8 mouse cellular contexts compared by ENCODE assay signal in genomic region chr5:69340102-69340918, GRCm38 (mm10). TPM values are rescaled to one million over a fixed set of nuclear protein-coding genes. Genes with fewer than 3 reads are reported as not detected.
DNase-seq lines count a peak whose midpoint lies in the region; ATAC-seq and TF ChIP-seq lines count a peak whose summit lies in the region.

No protein-coding gene starts in this region.

- H3K27me3 ChIP-seq in liver, embryonic 11.5 days (replicated peaks; ENCODE audit: control insufficient read depth, insufficient read depth, low read length), result peaks cover 30% of the 10 kb centered on the region
- peaks cover 40% of the 10 kb centered on the region for H3K27me3 ChIP-seq in embryonic facial prominence, embryonic 10.5 days (replicated peaks; ENCODE audit: low read depth, poor library complexity, severe bottlenecking)
- peaks cover 13% of the 10 kb centered on the region; the same call in 1 of the 2 replicates for H3K27me3 ChIP-seq in heart, embryonic 14.5 days (ENCODE audit: control insufficient read depth, insufficient read depth, low read length)
- H3K27me3 ChIP-seq in kidney, embryonic 16.5 days (ENCODE audit: insufficient read depth, low read length), result peaks cover 25% of the 10 kb centered on the region
- H3K27me3 ChIP-seq in limb, embryonic 14.5 days (ENCODE audit: control insufficient read depth, insufficient read depth, low read length), result peaks cover 13% of the 10 kb centered on the region; the same call in 1 of the 2 replicates
- peaks cover 11% of the 10 kb centered on the region; the same call in 1 of the 2 replicates for H3K27me3 ChIP-seq in neural tube, embryonic 11.5 days (ENCODE audit: control insufficient read depth, insufficient read depth, low read length)

- peak overlapping the region; percentile 47 for H3K4me3 ChIP-seq in liver, embryonic 11.5 days (ENCODE audit: low read depth, low read length)
- H3K4me3 ChIP-seq in embryonic facial prominence, embryonic 10.5 days, result peak overlapping the region; percentile 68
- H3K4me3 ChIP-seq in heart, embryonic 14.5 days (ENCODE audit: control insufficient read depth in 1 of 2, insufficient read depth in 1 of 2, low read depth in 1 of 2, low read length in 2 of 2), result peak overlapping the region; percentile 45 to 56
- H3K4me3 ChIP-seq in kidney, embryonic 16.5 days (ENCODE audit: low read length), result peak overlapping the region; percentile 58
- H3K4me3 ChIP-seq in limb, embryonic 14.5 days (replicated peaks; ENCODE audit: low read length), result peak overlapping the region; percentile 57
- H3K4me3 ChIP-seq in neural tube, embryonic 11.5 days (ENCODE audit: low read depth, low read length), result peak overlapping the region; percentile 58

- 1% methylated on average over 44 of the region's 44 CpGs for WGBS in liver, embryonic 11.5 days
- WGBS in embryonic facial prominence, embryonic 10.5 days, result under 1% methylated on average over 44 of the region's 44 CpGs
- WGBS in heart, embryonic 14.5 days, result 1% methylated on average over 44 of the region's 44 CpGs
- WGBS in kidney, embryonic 16.5 days, result under 1% methylated on average over 44 of the region's 44 CpGs
- 2% methylated on average over 43 of the region's 44 CpGs for WGBS in limb, embryonic 14.5 days
- 2% methylated on average over 44 of the region's 44 CpGs for WGBS in neural tube, embryonic 11.5 days

- 0 out of 2 replicates have a peak, but pooled peaks have one; percentile 24 for ATAC-seq in liver, embryonic 11.5 days (replicated peaks; ENCODE audit: low FRiP score)
- no peak for ATAC-seq in heart, embryonic 14.5 days (ENCODE audit: insufficient number of reproducible peaks, insufficient read depth, low FRiP score, low read depth)
- ATAC-seq in kidney, embryonic 16.5 days (ENCODE audit: low FRiP score, low TSS enrichment), result peak; percentile 40
- ATAC-seq in limb, embryonic 14.5 days (ENCODE audit: low FRiP score, low read depth), result peak; percentile 11; the same call in 1 of the 2 replicates
- peak; percentile 38 for ATAC-seq in neural tube, embryonic 11.5 days (ENCODE audit: insufficient read depth, low FRiP score, low TSS enrichment)
- ATAC-seq in megakaryocyte-erythroid progenitor cell, adult 5-6 weeks (replicated peaks; ENCODE audit: low FRiP score, low TSS enrichment, poor library complexity, severe bottlenecking), result no peak

- H3K9me3 ChIP-seq in liver, embryonic 11.5 days (ENCODE audit: control insufficient read depth, low read length), result no peaks in the 10 kb centered on the region
- H3K9me3 ChIP-seq in embryonic facial prominence, embryonic 10.5 days, result no peaks in the 10 kb centered on the region
- H3K9me3 ChIP-seq in heart, embryonic 14.5 days (ENCODE audit: control insufficient read depth, low read length), result no peaks in the 10 kb centered on the region
- no peaks in the 10 kb centered on the region for H3K9me3 ChIP-seq in kidney, embryonic 16.5 days (ENCODE audit: low read length)
- no peaks in the 10 kb centered on the region for H3K9me3 ChIP-seq in limb, embryonic 14.5 days (ENCODE audit: control insufficient read depth, low read length)
- H3K9me3 ChIP-seq in neural tube, embryonic 11.5 days (ENCODE audit: control insufficient read depth, low read length), result no peaks in the 10 kb centered on the region

- H3K9ac ChIP-seq in liver, embryonic 11.5 days (ENCODE audit: low read depth, low read length), result no peak overlapping the region
- H3K9ac ChIP-seq in heart, embryonic 14.5 days (ENCODE audit: low read length), result peak overlapping the region; percentile 44
- 0 out of 2 replicates have a peak overlapping the region, but pooled peaks have one; percentile 34 for H3K9ac ChIP-seq in kidney, embryonic 16.5 days (replicated peaks; ENCODE audit: low read length)
- H3K9ac ChIP-seq in limb, embryonic 14.5 days (ENCODE audit: low read depth, low read length, severe bottlenecking), result peak overlapping the region; percentile 60
- H3K9ac ChIP-seq in neural tube, embryonic 11.5 days (ENCODE audit: low read length), result peak overlapping the region; percentile 47

- DNase-seq in liver, embryonic 11.5 days (ENCODE audit: low spot score), result peak; percentile 37
- DNase-seq in liver, result no peak
- peak; percentile 57 for DNase-seq in embryonic facial prominence, embryonic 10.5 days (ENCODE audit: low spot score)
- DNase-seq in limb, embryonic 14.5 days (ENCODE audit: low spot score), result peak; percentile 5
- DNase-seq in neural tube, embryonic 11.5 days (ENCODE audit: low spot score), result peak; percentile 72

- TF ChIP-seq POLR2A in limb, embryonic 14.5 days (IDR thresholded peaks at IDR 0.05; ENCODE audit: borderline replicate concordance, extremely low read depth, insufficient read depth, insufficient read length), result no peak

- H3K27ac ChIP-seq in liver, embryonic 11.5 days (ENCODE audit: low read depth, low read length), result no peak overlapping the region
- H3K27ac ChIP-seq in embryonic facial prominence, embryonic 10.5 days (replicated peaks), result peak overlapping the region; percentile 51; the same call in 1 of the 2 replicates
- no peak overlapping the region for H3K27ac ChIP-seq in heart, embryonic 14.5 days (replicated peaks in 1 of 2; ENCODE audit: control insufficient read depth in 1 of 2, insufficient read depth in 1 of 2, low read depth in 2 of 2, low read length in 2 of 2)
- no peak overlapping the region for H3K27ac ChIP-seq in kidney, embryonic 16.5 days (ENCODE audit: low read length)
- no peak overlapping the region for H3K27ac ChIP-seq in limb, embryonic 14.5 days (replicated peaks; ENCODE audit: low read depth, low read length)
- H3K27ac ChIP-seq in neural tube, embryonic 11.5 days (ENCODE audit: low read depth, low read length), result no peak overlapping the region; the same call in 1 of the 2 replicates

- H3K4me1 ChIP-seq in liver, embryonic 11.5 days (replicated peaks; ENCODE audit: control insufficient read depth, insufficient read depth, low read length), result no peaks in the 10 kb centered on the region
- H3K4me1 ChIP-seq in embryonic facial prominence, embryonic 10.5 days, result peaks cover 22% of the 10 kb centered on the region
- H3K4me1 ChIP-seq in heart, embryonic 14.5 days (ENCODE audit: control insufficient read depth in 2 of 2, insufficient read depth in 2 of 2, low read length in 2 of 2), result peaks cover 3 to 7% of the 10 kb centered on the region in 2 experiments; a peak in 3 of 4 replicates
- 0 out of 2 replicates have a peak, but pooled peaks cover 4% of the 10 kb centered on the region for H3K4me1 ChIP-seq in kidney, embryonic 16.5 days (ENCODE audit: insufficient read depth, low read length)
- H3K4me1 ChIP-seq in limb, embryonic 14.5 days (ENCODE audit: control insufficient read depth, insufficient read depth, low read length), result no peaks in the 10 kb centered on the region
- H3K4me1 ChIP-seq in neural tube, embryonic 11.5 days (ENCODE audit: control insufficient read depth, insufficient read depth, low read length), result no peaks in the 10 kb centered on the region

- H3K36me3 ChIP-seq in liver, embryonic 11.5 days (ENCODE audit: control insufficient read depth, insufficient read depth, low read length), result no peaks in the 10 kb centered on the region
- H3K36me3 ChIP-seq in embryonic facial prominence, embryonic 10.5 days (replicated peaks), result no peaks in the 10 kb centered on the region
- H3K36me3 ChIP-seq in heart, embryonic 14.5 days (ENCODE audit: control insufficient read depth, insufficient read depth, low read length), result no peaks in the 10 kb centered on the region
- H3K36me3 ChIP-seq in kidney, embryonic 16.5 days (ENCODE audit: insufficient read depth, low read length), result no peaks in the 10 kb centered on the region
- H3K36me3 ChIP-seq in limb, embryonic 14.5 days (ENCODE audit: control insufficient read depth, insufficient read depth, low read length), result no peaks in the 10 kb centered on the region
- no peaks in the 10 kb centered on the region for H3K36me3 ChIP-seq in neural tube, embryonic 11.5 days (ENCODE audit: control insufficient read depth, insufficient read depth, low read length)

- peak overlapping the region; percentile 68 for H3K4me2 ChIP-seq in liver, embryonic 11.5 days
- H3K4me2 ChIP-seq in heart, embryonic 14.5 days (ENCODE audit: low read length), result peak overlapping the region; percentile 76
- H3K4me2 ChIP-seq in kidney, embryonic 16.5 days (replicated peaks; ENCODE audit: low read depth, low read length), result peak overlapping the region; percentile 70
- H3K4me2 ChIP-seq in limb, embryonic 14.5 days (replicated peaks; ENCODE audit: low read depth, low read length, severe bottlenecking), result peak overlapping the region; percentile 97
- peak overlapping the region; percentile 87 for H3K4me2 ChIP-seq in neural tube, embryonic 11.5 days (ENCODE audit: low read depth)

RNA-seq across cellular contexts. Expression of gene Kctd8, which starts 1.2 kb away (rescaled TPM):
- 0.51 and 0.52 TPM in 2 replicates for polyA plus RNA-seq in liver, embryonic 11.5 days (2014; fragmentation: Nextera tagmentation; extraction: Ambion mirVana)
- polyA plus RNA-seq in embryonic facial prominence, embryonic 10.5 days (2016; fragmentation: Nextera tagmentation; extraction: Ambion mirVana), result 0.58 and 0.66 TPM in 2 replicates
- 0.96 and 1.7 TPM in 2 replicates for polyA plus RNA-seq in heart, embryonic 14.5 days (2014; fragmentation: Nextera tagmentation; extraction: Ambion mirVana)
- 0.52 and 0.62 TPM in 2 replicates for polyA plus RNA-seq in kidney, embryonic 16.5 days (2015; fragmentation: Nextera tagmentation; extraction: Ambion mirVana)
- polyA plus RNA-seq in limb, embryonic 14.5 days (2012; rRNA removed), result 1.4 and 2.3 TPM in 2 replicates
- polyA plus RNA-seq in limb, embryonic 14.5 days (2014; fragmentation: Nextera tagmentation; extraction: Ambion mirVana), result 1.2 and 2.4 TPM in 2 replicates
- polyA plus RNA-seq in neural tube, embryonic 11.5 days (2014; fragmentation: Nextera tagmentation; extraction: Ambion mirVana), result 1.8 and 2.6 TPM in 2 replicates
- not detected in 2 replicates for total RNA-seq in megakaryocyte-erythroid progenitor cell, adult 5-6 weeks (2014; fragmentation: Nextera tagmentation)
- total RNA-seq in megakaryocyte-erythroid progenitor cell, adult 5-6 weeks (2017), result not detected in 2 replicates

Comparison
In these comparisons a context has a peak if more than half of its experiments do, and no peak if none do; other contexts are left out.
1. ATAC-seq: peak in liver, embryonic 11.5 days (single experiment), kidney, embryonic 16.5 days (single experiment), limb, embryonic 14.5 days (single experiment) and neural tube, embryonic 11.5 days (single experiment); none in heart, embryonic 14.5 days (single experiment) and megakaryocyte-erythroid progenitor cell, adult 5-6 weeks (single experiment).
2. Peak in every context shown above with its lines, with median percentiles within 50 percentile points of each other: H3K4me2 ChIP-seq and H3K4me3 ChIP-seq.